In genomic region chr1:153899731-153900380, GRCm38 (mm10) we compare ENCODE assay signal across 7 mouse cellular contexts. TPM values are rescaled to one million over a fixed set of nuclear protein-coding genes. Genes with fewer than 3 reads are reported as not detected.
DNase-seq lines count a peak whose midpoint lies in the region; ATAC-seq lines count a peak whose summit lies in the region.

Glul (plus strand) TSS chr1:153899944.
Teddm2 (minus strand) TSS chr1:153900228.

- intact Hi-C loops in gastrocnemius, postnatal 36 days (cut with DNase I): no loop called here
- intact Hi-C loops in left cerebral cortex, postnatal 25 days (cut with DNase I): loop anchor here (1.0 to 10.0 kb wide), 4 partner anchors 132 to 827 kb away; no protein-coding TSS in a partner anchor

- peak within 1 kb of the TSS; percentile 97 for H3K27ac ChIP-seq in intestine, embryonic 15.5 days
- H3K27ac ChIP-seq in midbrain, embryonic 10.5 days (replicated peaks): peak within 1 kb of the TSS; percentile 93

- WGBS in intestine, embryonic 15.5 days: 0% methylated on average over 51 of the region's 51 CpGs
- WGBS in midbrain, embryonic 10.5 days: under 1% methylated on average over 51 of the region's 51 CpGs

- no peaks in the 10 kb centered on the region for H3K9me3 ChIP-seq in intestine, embryonic 15.5 days
- no peaks in the 10 kb centered on the region for H3K9me3 ChIP-seq in midbrain, embryonic 10.5 days (replicated peaks)

- peak; percentile 95 to 98 for DNase-seq in adrenal gland, adult 18-20 months (ENCODE audit: low spot score in 2 of 2)
- DNase-seq in embryo, embryonic 11 days: peak; percentile 98
- DNase-seq in gastrocnemius, postnatal 36 days: peak; percentile 93 to 97
- DNase-seq in left cerebral cortex, postnatal 25 days (ENCODE audit: low spot score in 2 of 2): peak; percentile 94 to 97
- peak; percentile 99 for DNase-seq in midbrain, embryonic 10.5 days (ENCODE audit: low spot score)
- peak; percentile 93 for DNase-seq in right cerebral cortex, postnatal 4 days

- peak within 1 kb of the TSS; percentile 84 for H3K9ac ChIP-seq in intestine, embryonic 15.5 days

- peak within 1 kb of the TSS; percentile 78 for H3K4me2 ChIP-seq in intestine, embryonic 15.5 days (replicated peaks)

- no peaks in the 10 kb centered on the region for H3K27me3 ChIP-seq in intestine, embryonic 15.5 days (replicated peaks)
- no peaks in the 10 kb centered on the region for H3K27me3 ChIP-seq in midbrain, embryonic 10.5 days (ENCODE audit: low read depth, poor library complexity, severe bottlenecking)

- peak within 1 kb of the TSS; percentile 90 for H3K4me3 ChIP-seq in intestine, embryonic 15.5 days (replicated peaks)
- H3K4me3 ChIP-seq in midbrain, embryonic 10.5 days: peak within 1 kb of the TSS; percentile 90

- H3K4me1 ChIP-seq in intestine, embryonic 15.5 days (replicated peaks): peaks cover 6% of the 10 kb centered on the region; the same call in 1 of the 2 replicates
- peaks cover 41% of the 10 kb centered on the region for H3K4me1 ChIP-seq in midbrain, embryonic 10.5 days

- H3K36me3 ChIP-seq in intestine, embryonic 15.5 days: peaks cover 8% of the 10 kb centered on the region
- peaks cover 24% of the 10 kb centered on the region for H3K36me3 ChIP-seq in midbrain, embryonic 10.5 days

- ATAC-seq in intestine, embryonic 15.5 days: peak; percentile 98

RNA-seq across cellular contexts. Expression of gene Glul, which starts in this region (rescaled TPM):
- total RNA-seq in adrenal gland, adult 18-20 months (2021): 1,000 to 10,000 TPM; 1,052 to 1,177 TPM
- 100 to 1,000 TPM; 354 to 444 TPM for total RNA-seq in gastrocnemius, postnatal 36 days (2021)
- 73.6 and 83.9 TPM in 2 replicates for polyA plus RNA-seq in intestine, embryonic 15.5 days (2015; fragmentation: Nextera tagmentation; extraction: Ambion mirVana)
- 1,000 to 10,000 TPM; 1,850 to 1,886 TPM for total RNA-seq in left cerebral cortex, postnatal 25 days (2021)
- 130 and 133 TPM in 2 replicates for polyA plus RNA-seq in midbrain, embryonic 10.5 days (2016; fragmentation: Nextera tagmentation; extraction: Ambion mirVana)

RNA-seq across cellular contexts. Expression of gene Teddm2, which starts in this region (rescaled TPM):
- under 1 TPM; 0.19 to 0.23 TPM for total RNA-seq in adrenal gland, adult 18-20 months (2021)
- total RNA-seq in gastrocnemius, postnatal 36 days (2021): 1 to 10 TPM; 1.6 to 2.9 TPM
- polyA plus RNA-seq in intestine, embryonic 15.5 days (2015; fragmentation: Nextera tagmentation; extraction: Ambion mirVana): 0.34 and 0.36 TPM in 2 replicates
- total RNA-seq in left cerebral cortex, postnatal 25 days (2021): 1 to 10 TPM; 2.9 to 4.0 TPM
- 0.39 and 0.42 TPM in 2 replicates for polyA plus RNA-seq in midbrain, embryonic 10.5 days (2016; fragmentation: Nextera tagmentation; extraction: Ambion mirVana)

Comparison
In these comparisons a context has a peak if more than half of its experiments do, and no peak if none do; other contexts are left out.
1. Peak in every context shown above with its lines: DNase-seq, ATAC-seq, H3K4me3 ChIP-seq and H3K27ac ChIP-seq.